Mouse (Mus musculus): ENCODE results near the gene Gsk3b.

DNA sequence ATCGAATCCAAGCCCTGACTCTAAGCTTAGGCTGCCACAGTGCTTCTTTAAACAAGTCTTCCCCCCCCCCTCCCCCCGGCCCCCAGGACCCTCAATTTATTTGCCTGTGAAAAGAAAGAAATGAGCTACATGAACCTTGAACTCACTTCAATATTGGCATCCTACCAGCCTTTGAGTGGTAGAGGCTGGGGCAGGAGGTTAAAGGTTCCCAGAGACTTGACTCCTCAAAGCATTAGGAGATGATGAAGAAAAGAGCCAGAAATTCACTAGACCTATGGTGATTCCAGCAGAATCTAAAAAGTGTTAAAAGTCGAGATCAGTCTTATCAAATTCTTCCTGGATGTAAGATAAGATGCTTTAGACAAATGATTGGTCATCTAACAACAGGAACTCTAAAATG lies 30.0 kb upstream of the Gsk3b start:
- TF ChIP-seq FLI1 (IDR thresholded peaks at IDR 0.05; ENCODE audit: low read length) (no peak), GATA1 (IDR thresholded peaks at IDR 0.05; ENCODE audit: borderline replicate concordance, low read length) (no peak)
